Mouse (Mus musculus) yolk sac, embryonic 10.5 days (tissue): ENCODE results near the gene Slc9a8.
A peak's percentile ranks its signal among the peaks of the same experiment; 100 is the strongest.
"Not testable (repeated sequence)": the region's sequence is repeated elsewhere in the genome, so short reads cannot be mapped to it uniquely, and the experiment has no call there.

Experiments used
- DNase-seq: peaks from one replicate; pipeline ENCODE4 v3.0.0-alpha.2; 2017; ENCODE audit warnings: low spot score

Slc9a8 gene

DNA sequence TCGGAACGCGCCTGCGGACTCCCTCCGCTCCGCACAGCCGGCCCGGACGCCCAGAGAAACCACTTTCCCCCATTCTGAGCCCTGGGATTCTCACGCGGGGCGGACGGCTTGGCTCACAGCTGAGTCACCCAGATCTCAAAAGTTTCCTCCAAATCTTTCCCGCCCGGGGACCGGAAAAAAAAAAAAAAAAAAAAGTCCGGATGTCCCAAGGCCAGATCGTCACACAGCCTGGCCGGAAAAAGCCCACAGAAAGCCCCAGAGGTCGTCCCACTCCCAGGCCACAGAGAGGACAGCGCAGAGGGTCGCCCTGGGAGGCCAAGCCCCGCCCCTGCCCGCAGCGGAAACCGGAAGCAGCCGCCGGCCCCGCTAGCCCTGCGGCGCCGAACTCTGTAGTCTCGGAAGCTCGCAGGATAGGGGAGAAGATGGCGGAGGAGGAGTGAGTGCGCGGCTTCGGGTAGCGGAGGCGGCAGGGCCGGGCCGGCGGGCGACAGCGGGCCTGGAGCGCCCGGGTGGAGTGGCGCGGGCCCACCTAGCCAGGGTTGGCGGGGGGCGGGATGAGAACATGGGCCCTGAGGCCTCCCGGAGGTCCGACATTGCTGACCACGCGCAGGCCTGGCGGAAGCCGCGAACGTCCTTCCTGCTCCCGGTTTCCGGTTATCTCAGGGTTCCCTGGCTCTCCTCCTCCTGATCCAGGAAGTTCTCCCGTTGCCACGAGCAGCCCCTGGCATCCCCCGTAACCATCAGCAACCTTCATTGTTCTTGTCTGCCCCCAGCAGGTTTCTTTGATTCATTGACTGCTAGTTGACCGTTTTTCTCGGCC is at the start of gene Slc9a8:
Gene Slc9a8 (plus strand): TSS at position 383 of the 820 bp plus-strand sequence.
- DNase-seq = peak; percentile 97

DNA sequence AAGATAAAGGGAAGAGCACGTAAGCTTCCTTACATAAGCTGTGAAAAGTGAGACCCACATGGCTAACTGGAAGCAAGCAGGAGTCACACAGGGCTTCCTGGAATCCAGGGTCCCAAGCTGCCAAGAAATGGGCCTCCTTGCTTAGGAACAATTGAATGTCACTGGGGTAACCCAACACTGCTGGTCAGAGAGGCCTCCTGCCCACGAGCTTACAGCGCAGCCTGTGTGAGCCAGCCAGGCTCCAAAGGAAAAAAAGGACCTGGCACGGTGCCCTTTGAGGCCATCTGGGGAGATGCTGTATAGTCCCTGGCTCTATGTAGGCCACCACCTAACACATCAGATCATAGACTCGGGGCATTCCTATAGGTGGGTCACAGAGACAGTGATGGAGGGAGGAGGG is 48.2 kb upstream of the Slc9a8 start:
- no peak for DNase-seq

DNA sequence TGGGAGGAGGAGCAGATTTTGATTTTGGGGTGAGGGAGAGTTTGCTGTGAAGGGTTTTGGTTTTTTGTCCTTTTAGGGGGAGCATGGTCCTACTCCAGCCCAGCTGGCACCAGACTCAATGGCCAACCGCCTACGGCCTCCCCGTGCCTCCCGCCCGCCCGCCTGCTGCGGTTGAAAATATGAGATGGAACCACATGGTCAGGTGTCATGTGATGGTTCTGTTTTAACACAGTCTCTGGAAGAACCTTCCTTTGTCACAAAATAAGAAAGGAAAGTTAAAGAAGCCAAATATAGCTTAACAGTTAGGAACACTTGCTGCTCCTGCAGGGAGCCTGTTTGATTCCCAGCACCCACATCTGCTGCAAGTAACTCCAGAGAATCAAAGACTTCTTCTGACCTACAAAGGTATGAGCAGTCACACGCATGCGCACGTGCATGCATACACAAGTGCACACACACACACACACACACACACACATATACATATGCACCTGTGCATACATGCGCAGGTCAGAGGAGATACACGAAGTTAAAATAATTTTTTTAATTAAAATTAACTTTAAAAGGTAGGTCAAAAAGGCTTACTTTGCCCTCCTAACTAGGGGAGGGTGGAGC is 47.2 kb upstream of the Slc9a8 start:
- no peak for DNase-seq

DNA sequence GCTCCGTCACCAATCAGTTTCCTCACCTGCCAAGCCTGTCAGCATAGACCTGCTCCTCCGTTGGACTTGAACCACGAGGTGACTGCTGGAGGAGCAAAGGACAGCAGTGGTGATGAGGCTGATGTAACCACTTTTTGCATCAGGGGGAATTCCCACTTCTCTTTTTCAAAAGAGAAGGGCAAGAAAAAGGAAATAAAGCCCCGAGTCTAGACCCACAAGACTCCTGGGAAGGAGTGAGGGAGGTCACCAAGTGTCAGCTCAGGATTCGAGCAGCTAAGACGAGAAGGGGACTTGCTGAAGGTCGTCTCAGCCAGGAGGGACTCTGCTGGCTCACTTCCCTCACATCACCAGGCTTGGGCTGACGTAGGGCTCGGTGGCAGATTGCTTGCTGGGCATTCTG is 46.4 kb upstream of the Slc9a8 start:
- DNase-seq = no peak

DNA sequence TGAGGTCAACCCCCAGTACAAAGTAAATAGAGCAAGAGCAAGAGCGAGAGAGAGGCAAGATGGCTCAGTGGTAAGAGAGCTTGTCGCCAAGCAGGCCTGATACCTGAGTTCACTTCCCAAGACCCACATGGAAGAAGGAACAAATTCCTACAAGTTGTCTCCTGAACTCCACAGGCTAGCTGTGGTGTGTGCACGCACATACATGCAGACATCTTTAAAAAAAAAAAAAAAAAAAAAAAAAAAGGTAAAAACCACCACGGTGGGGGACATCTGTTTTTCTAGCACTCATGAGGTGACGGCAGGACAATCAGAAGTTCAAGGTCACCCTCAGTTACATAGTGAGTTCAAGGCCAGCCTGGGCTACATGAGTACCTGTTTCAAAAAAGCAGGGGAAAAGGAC is 45.8 kb upstream of the Slc9a8 start:
- no peak for DNase-seq

DNA sequence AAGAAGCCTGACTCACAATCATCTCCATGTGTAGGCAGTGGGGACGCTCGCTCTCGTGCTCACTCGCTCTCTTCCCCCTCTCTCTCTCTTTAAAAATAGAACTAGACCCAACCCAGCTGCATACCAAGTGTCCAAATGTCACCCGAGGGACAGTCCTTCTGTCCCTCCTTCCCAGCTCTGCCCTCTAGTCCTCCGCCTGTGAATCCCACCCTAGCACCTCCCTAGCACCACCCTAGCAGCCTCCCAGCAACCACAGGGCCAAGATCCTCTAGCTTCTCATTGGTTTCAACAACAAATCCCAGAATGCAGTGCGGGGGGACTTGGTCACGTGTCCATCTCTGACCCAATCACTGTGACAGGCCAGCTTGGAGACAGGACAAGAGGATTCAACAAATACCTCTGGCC is 45.4 kb upstream of the Slc9a8 start:
- no peak for DNase-seq

DNA sequence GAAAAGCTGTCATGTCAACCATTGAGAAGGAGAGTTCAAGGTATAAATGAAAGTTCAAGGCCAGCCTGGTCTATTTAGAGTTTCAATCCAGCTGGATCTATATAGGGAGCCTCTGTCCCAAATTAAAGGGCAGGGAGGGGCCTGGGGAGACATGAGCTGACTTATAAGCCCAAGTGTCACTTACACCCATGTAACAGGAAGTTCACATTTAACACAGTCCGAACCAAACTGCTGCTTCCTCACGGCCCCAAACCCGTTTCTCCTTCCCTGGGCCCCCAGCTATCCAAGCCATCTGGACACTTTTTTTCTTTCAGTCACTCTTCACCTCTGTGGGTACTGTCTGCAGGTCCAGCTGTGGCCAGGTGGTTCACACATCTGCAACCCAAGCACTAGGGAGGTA is 43.8 kb upstream of the Slc9a8 start:
- no peak for DNase-seq

DNA sequence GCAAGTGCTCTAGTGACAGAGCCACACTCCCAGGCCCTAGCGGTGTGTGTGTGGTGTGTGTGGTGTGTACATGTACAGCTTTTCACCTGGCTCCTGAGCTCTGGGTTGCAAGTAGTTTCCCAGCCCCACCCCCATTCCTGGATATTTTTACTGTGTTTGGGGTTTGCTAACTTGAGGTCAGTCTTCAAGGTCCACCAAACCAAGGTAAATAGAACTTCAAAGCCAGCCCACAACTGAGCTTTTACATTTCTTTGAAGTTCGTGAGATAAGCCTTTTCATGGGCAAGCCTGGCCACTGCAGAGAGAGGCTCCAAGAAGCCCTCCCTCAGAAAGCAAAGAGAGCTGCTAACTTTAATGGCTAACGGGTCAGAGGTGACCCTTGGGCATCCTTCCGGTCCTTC is 42.5 kb upstream of the Slc9a8 start:
- DNase-seq = peak; percentile 71

DNA sequence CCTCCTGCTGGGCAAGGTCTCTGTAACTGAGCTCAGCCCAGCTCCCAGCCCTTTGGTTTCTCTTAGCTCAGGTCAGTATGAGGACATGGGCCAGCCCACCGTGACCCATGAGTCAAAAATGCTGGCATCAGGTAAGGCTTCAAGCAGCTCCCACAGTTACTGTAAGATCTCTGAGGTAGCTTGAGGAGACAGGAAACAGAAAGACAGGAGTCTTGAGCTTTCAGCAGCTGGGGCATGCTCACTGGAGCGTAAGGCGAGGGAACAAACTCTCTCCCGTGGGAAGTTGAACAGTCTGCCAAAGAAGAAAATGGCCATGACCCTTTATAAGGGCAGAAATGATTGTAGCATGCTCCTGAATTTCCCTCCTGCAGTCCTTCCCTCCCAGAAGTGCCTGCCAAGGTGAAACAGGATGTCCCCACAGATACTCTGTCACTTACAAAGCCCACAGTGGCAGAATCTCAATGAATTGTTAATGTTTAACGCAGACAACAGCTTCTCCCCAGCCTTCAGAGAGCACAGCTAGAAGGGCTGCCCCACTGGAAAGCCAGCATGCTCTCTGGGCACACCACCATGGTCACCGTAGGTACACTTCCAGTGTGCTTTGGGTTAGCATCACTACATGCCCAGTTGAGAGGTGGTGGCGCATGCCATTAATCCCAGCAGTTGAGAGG is 40.8 kb upstream of the Slc9a8 start:
- peak; percentile 54 for DNase-seq

DNA sequence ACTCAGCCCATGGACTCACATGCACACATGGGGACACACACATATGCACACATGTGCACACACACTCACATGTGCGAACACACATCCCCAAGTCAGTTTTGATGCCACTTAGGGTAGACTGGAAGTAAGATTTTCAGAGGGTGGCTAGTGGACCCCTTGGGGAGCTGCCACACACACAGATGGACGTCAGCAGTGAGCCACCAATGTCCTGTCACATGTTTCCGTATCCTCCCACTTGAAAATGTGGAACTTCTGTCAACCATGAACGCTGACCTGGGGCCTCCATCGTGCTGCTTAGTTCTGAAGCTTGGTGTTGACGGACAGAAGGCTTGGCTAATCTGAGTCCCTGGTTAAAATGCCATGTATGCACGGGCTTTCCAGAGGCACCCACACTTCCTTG is 39.9 kb upstream of the Slc9a8 start:
- no peak for DNase-seq

DNA sequence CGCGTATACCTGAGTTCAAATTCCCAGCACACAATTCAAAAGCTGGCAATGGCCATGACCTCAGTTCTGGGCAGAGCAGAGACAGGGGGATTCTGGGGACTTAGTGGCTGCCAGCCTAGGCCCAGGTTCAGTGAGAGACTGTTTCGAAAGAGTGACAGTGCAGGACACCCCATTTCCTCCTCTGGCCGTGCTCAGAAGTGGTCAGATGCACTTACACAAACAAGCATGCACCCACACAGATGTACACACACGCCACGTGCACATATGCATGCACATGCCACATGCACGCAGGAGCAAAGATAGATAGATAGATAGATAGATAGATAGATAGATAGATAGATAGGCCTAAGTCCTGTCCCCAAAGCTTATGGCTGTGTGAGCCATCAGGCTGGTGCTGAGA is 39.1 kb upstream of the Slc9a8 start:
- DNase-seq = no peak

DNA sequence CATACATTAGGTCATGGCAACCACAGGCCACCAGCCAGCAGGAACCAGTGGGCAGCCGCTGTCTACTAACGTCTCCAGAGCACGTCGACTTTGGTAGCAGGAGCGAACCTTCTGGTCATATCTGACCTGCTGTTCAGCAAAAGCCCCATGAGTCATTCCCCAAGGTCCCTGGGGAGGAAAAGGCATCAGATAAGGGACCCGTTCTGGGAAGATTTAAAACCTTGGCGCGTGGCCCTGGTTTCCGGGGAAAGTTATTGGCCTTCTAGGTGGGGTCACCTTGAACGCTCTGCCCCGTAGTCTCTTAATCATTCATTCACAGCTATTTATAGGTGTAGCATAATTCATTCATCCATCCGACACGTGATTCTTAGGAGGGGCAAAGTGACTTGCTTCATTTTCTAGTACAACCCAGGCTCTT is 37.8 kb upstream of the Slc9a8 start:
- DNase-seq = peak; percentile 83

DNA sequence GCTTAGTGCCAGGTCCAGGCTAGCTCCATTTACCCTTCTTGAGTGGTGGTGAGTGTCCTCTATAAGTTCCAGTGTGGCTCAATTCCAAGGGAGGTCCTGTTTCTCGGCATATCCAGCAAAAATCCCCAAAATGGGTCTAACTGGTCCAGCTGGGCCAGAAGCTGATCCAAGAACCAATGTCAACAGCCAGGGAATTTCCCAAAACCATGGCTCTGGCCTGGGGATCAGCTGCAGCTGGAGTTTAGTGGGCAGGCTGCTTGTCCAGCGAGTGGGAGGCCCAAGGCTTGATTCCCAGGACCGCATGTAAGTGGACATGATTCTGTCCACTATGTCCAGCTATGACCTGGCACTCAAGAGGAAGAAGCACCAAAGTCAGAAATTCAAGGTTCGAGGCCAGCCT is 35.1 kb upstream of the Slc9a8 start:
- no peak for DNase-seq

DNA sequence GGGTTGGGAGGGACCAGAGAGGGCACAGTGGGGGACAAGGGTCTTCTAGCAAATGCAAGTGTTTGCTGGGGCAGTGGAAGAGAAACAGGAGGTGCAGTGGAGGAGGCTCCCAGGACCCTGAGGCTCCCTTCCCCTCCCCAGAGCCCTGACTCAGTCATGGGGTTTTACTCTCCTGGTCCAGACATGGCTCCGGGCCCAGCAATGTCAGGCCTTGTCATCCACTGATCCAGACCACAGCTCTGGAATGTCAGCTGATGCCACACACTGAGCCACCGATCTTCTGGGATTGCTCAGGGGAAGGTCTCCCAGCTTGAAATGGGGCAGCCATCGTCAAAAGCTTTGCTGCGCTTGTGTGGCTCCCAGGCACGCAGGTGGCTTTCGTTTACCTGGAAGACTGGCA is 34.5 kb upstream of the Slc9a8 start:
- no peak for DNase-seq

DNA sequence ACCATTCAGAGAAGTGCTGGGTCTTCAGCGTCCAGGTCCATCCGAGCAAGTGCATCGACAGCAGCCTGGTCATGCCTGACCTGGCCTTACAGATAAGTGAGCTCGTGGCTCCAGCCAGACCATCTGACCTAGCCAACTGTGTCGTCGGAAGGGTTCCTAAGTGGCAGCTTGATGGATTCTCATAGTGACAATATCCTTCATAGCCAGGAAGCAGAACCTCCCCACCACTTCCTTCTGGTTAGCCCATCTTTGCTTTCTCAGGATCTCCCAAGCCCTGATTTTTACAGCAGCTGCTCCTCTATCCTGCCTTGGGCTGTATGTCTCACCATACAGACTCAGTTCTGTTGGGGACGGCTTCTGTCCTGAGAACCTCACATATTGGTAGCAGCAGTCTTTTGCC is 27.1 kb upstream of the Slc9a8 start:
- no peak for DNase-seq

DNA sequence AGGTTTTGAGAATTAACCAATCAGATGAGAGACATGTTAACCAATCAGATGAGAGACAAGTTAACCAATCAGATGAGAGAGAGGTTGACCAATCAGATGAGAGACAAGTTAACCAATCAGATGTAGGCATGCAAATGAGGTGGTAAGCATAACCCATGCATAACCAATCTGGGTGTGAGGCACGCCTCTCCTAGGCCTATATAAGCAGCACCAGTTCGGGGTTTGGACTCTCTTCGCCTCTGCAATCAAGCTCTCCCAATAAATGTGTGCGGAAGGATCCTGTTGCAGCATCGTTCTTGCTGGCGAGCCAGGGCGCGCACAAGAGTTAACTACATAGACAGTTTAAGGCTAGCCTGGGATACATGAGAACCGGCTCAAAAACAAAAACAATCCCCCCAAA is 25.1 kb upstream of the Slc9a8 start:
- not testable (repeated sequence) for DNase-seq

DNA sequence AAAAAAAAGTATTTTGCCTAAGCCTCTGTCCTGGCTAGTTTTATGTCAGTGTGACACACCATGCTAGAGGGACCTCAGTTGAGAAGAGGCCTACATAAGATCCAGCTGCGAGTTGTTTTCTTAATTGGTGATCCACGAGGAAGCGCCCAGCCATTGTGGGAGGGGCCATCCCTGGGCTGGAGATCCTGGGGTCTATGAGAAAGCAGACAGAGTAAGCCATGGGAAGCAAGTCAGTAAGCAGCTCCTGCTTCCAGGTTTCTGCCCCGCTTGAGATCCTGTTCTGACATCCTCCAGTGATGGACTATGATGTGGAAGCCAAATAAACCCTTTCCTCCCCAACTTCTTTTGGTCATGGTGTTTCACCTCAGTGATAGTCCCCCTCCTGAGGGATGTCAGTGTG is 22.5 kb upstream of the Slc9a8 start:
- no peak for DNase-seq

DNA sequence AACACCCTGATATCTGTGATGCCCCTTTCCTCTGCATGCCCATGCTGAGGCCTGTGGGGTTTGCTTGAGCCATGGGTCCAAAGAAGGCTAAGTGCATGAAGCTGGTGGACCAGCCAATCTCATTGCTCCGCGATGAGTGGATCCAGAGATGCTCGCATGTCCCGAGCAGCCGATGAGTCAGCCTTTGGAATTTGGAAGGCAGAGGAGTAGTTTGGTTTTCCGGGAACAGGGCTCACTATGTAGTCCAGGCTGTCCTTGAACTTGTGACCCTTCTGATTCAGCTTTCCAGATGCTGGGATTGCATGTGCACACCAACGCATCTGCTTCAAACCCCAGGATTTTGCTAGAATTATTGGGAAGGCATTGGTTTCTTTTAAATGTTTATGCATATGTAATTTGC is 21.9 kb upstream of the Slc9a8 start:
- DNase-seq = no peak

DNA sequence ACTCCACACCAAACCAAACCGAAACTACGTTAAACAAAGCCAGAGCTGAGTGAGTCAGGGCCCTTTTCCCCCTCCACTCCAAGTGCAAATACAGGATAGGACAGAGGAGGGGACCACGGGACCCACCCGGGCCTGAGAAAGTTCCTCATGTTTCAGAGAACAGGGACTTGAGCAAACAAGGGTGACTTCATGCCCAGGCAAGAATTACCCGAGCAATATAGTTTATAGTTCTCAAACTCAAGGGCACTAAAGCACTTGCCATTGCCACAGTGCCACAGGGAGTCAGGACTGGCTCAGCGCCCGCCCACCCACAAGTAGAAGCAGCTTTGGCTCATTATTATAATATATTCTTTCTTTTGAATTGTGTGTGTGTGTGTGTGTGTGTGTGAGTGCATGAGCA is 18.4 kb upstream of the Slc9a8 start:
- DNase-seq = no peak

DNA sequence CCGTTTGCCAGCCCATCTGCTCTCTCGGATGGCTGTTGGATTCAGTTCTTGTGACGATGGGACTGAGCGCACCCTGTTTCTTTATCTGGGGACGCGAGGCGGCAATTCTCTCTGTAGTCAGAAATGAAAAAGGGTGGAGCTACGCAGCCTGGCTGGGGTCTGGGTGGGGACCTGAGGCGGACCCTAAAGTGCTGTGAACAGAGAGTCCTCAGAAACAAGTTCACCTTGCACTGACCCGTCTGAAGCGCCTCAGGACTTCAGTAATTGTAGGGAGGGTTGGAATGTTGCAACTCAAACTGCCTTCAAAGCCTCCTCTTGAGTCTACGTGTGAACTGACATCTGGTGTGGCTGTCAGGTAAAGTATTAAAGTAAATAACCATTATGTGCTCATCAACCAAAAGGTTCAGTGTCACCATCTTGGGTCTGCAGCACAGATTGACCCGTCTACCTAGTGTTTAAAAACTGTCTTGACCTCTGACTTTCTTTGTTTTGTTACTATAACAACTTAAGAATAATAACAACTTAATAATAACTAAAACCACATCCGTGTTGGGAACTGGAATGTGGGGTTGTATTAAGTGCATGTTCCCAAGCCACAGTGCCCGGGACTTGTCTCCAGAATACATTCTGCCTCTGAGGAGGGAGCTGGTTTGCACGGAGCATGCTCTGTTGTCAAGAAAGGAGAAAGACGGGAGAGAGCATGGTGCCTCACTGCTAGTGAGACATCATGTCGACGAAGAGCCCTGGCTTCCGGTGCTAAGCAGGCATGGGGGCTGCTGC is 16.2 kb upstream of the Slc9a8 start:
- DNase-seq = no peak

DNA sequence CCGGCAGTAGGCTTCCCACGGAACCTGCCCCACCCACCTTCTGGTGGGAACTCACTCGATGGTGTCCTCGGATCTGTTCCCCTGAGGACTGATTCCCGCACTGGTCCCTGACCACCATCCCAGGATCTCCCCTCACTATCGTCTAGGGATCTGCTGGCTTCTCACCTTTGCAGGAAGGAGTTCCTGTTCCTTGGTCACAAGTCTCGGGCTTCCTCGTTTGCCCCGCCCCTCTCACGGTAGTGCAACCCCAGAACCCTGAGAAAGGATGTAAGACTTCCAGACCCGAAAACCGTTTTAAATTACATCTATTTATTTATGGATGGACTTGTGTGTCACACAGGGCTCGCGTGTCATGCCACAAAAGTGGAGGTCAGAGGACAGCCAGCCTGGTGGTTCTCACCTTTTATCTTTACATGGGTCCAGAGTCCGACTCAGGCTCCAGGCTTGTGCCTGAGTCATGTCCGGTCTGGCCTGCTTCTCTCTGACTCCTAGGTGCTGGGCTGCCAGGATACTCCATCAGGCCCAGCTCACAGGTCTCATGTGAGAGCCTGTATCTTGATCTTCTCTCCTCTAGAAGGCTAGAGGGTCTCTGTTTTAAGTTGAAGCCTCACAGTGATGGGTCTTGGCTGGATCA is 14.1 kb upstream of the Slc9a8 start:
- DNase-seq = no peak

DNA sequence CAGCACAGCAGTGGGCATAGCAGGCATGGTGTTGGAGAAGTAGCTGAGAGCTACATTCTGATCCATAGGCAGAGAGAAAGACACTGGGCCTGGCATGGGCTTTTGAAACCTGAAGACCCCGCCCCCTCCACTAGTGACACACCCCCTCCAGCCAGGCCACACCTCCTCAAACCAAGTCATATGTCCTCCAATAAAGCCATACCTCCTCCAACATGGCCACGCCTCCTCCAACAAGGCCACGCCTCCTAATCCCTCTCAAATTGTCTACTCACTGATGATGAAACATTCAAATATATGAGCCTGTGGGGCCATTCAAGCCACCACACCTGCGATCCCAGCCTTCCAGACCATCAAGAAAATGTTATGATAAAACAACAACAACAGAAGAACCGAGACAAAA is 7.1 kb upstream of the Slc9a8 start:
- DNase-seq = no peak
